Mouse (Mus musculus): Measurements from ENCODE around the gene 1190007I07Rik.
A peak's percentile ranks its signal among the peaks of the same experiment; 100 is the strongest.

The 1190007I07Rik gene

GRCm38 (mm10) chr10:82622671-82623552 lies at the start of gene 1190007I07Rik:
Gene 1190007I07Rik (minus strand): TSS chr10:82623228.
- DNase-seq: peak; percentile 92

- no peak for DNase-seq
These were observed 47.2 kb upstream of the 1190007I07Rik start for GRCm38 (mm10) chr10:82670205-82670604.

- DNase-seq: peak; percentile 96
These were observed 43.6 kb upstream of the 1190007I07Rik start for GRCm38 (mm10) chr10:82666436-82667234.

- no peak for DNase-seq
These were observed 42.9 kb upstream of the 1190007I07Rik start for GRCm38 (mm10) chr10:82665951-82666350.

- DNase-seq: no peak
These were observed 40.3 kb upstream of the 1190007I07Rik start for GRCm38 (mm10) chr10:82663289-82663688.

GRCm38 (mm10) chr10:82662267-82662990 lies 39.4 kb upstream of the 1190007I07Rik start:
- DNase-seq: no peak

GRCm38 (mm10) chr10:82661820-82662219 lies 38.8 kb upstream of the 1190007I07Rik start:
- no peak for DNase-seq

- no peak for DNase-seq
These were observed 31.6 kb upstream of the 1190007I07Rik start for GRCm38 (mm10) chr10:82654581-82654980.

- DNase-seq: no peak
These were observed 29.6 kb upstream of the 1190007I07Rik start for GRCm38 (mm10) chr10:82652625-82653024.

- no peak for DNase-seq
These were observed 28.2 kb upstream of the 1190007I07Rik start for GRCm38 (mm10) chr10:82651221-82651620.

- no peak for DNase-seq
These were observed 24.3 kb upstream of the 1190007I07Rik start for GRCm38 (mm10) chr10:82647205-82647811.

- no peak for DNase-seq
These were observed 23.1 kb upstream of the 1190007I07Rik start for GRCm38 (mm10) chr10:82646083-82646482.

- no peak for DNase-seq
These were observed 18.5 kb upstream of the 1190007I07Rik start for GRCm38 (mm10) chr10:82641481-82641880.

GRCm38 (mm10) chr10:82639032-82639698 lies 16.1 kb upstream of the 1190007I07Rik start:
- DNase-seq: no peak

GRCm38 (mm10) chr10:82636321-82636720 lies 13.3 kb upstream of the 1190007I07Rik start:
- DNase-seq: no peak

- no peak for DNase-seq
These were observed 11.3 kb upstream of the 1190007I07Rik start for GRCm38 (mm10) chr10:82634348-82634747.

- no peak for DNase-seq
These were observed 9.7 kb upstream of the 1190007I07Rik start for GRCm38 (mm10) chr10:82632496-82633280.

- DNase-seq: no peak
These were observed 8.1 kb upstream of the 1190007I07Rik start for GRCm38 (mm10) chr10:82631133-82631532.

GRCm38 (mm10) chr10:82630497-82630896 lies 7.5 kb upstream of the 1190007I07Rik start:
- DNase-seq: no peak

- DNase-seq: peak; percentile 94
These were observed 6.7 kb upstream of the 1190007I07Rik start, which contains the start of gene Tdg for GRCm38 (mm10) chr10:82629586-82630255. Gene Tdg (plus strand): TSS chr10:82629828.

Measured in lung, postnatal 36 days (tissue).